Mouse (Mus musculus): ENCODE measurements around the gene Olfr51. TPM values are rescaled to one million over a fixed set of nuclear protein-coding genes. Genes with fewer than 3 reads are reported as not detected.
"Not testable (repeated sequence)": the region's sequence is repeated elsewhere in the genome, so short reads cannot be mapped to it uniquely, and the experiment has no call there.

Gene Olfr51
- polyA plus RNA-seq, 1 experiment from 2014 or later: not detected

- WGBS: 37% methylated on average over 1 of the region's 1 CpGs
- ATAC-seq: no peak
- no peak for TF ChIP-seq CTCF (IDR thresholded peaks at IDR 0.05)
- TF ChIP-seq EP300 (IDR thresholded peaks at IDR 0.05): no peak
Measured at GRCm38 (mm10) chr11:51013936-51014335, 10.5 kb downstream of the Olfr51 start, which contains the start of gene Olfr54. Gene Olfr54 (plus strand): TSS chr11:51014236.

GRCm38 (mm10) chr11:51016341-51016740 is 12.9 kb downstream of the Olfr51 start:
- Histone ChIP-seq H3K4me1 (ENCODE audit: insufficient read depth, low read depth, low read length) (no peaks in the 10 kb centered on the region), H3K27ac (ENCODE audit: low read length) (no peak overlapping the region), H3K36me3 (ENCODE audit: insufficient read depth, low read length) (no peaks in the 10 kb centered on the region), H3K27me3 (replicated peaks; ENCODE audit: insufficient read depth, low read length) (no peaks in the 10 kb centered on the region), H3K9me3 (ENCODE audit: low read length) (no peaks in the 10 kb centered on the region), H3K9ac (replicated peaks; ENCODE audit: low read depth) (no peak overlapping the region), H3K4me3 (ENCODE audit: low read depth, low read length) (no peak overlapping the region), H3K4me2 (replicated peaks; ENCODE audit: low read depth, low read length) (no peak overlapping the region)
- no peak for ATAC-seq
- no peak for DNase-seq (ENCODE audit: low spot score)
- 52% methylated on average over 2 of the region's 2 CpGs for WGBS
- TF ChIP-seq CTCF (IDR thresholded peaks at IDR 0.05) (no peak), EP300 (IDR thresholded peaks at IDR 0.05) (no peak)

More at GRCm38 (mm10) chr11:51013936-51014335, 10.5 kb downstream of the Olfr51 start, which contains the start of gene Olfr54:
- no peak within 1 kb of the TSS for H3K4me3 ChIP-seq (ENCODE audit: low read depth, low read length)
- no peak for DNase-seq (ENCODE audit: low spot score)
- H3K9me3 ChIP-seq (ENCODE audit: low read length): no peaks in the 10 kb centered on the region
- H3K9ac ChIP-seq (replicated peaks; ENCODE audit: low read depth): no peak within 1 kb of the TSS
- no peaks in the 10 kb centered on the region for H3K36me3 ChIP-seq (ENCODE audit: insufficient read depth, low read length)
- no peaks in the 10 kb centered on the region for H3K27me3 ChIP-seq (replicated peaks; ENCODE audit: insufficient read depth, low read length)
- no peaks in the 10 kb centered on the region for H3K4me1 ChIP-seq (ENCODE audit: insufficient read depth, low read depth, low read length)
- no peak within 1 kb of the TSS for H3K4me2 ChIP-seq (replicated peaks; ENCODE audit: low read depth, low read length)
- no peak within 1 kb of the TSS for H3K27ac ChIP-seq (ENCODE audit: low read length)

- DNase-seq (ENCODE audit: low spot score); H3K9me3 ChIP-seq (ENCODE audit: low read length); H3K9ac ChIP-seq (replicated peaks; ENCODE audit: low read depth); H3K4me1 ChIP-seq (ENCODE audit: insufficient read depth, low read depth, low read length); H3K4me3 ChIP-seq (ENCODE audit: low read depth, low read length); H3K36me3 ChIP-seq (ENCODE audit: insufficient read depth, low read length); H3K4me2 ChIP-seq (replicated peaks; ENCODE audit: low read depth, low read length); H3K27ac ChIP-seq (ENCODE audit: low read length); ATAC-seq; H3K27me3 ChIP-seq (replicated peaks; ENCODE audit: insufficient read depth, low read length): not testable (repeated sequence)
- 90% methylated on average over 10 of the region's 11 CpGs for WGBS
Measured at GRCm38 (mm10) chr11:51026811-51027210, 23.4 kb downstream of the Olfr51 start.

GRCm38 (mm10) chr11:51029381-51029780 is 26.0 kb downstream of the Olfr51 start:
- not testable (repeated sequence) for H3K4me3 ChIP-seq (ENCODE audit: low read depth, low read length); H3K27ac ChIP-seq (ENCODE audit: low read length); H3K4me1 ChIP-seq (ENCODE audit: insufficient read depth, low read depth, low read length); H3K9ac ChIP-seq (replicated peaks; ENCODE audit: low read depth); DNase-seq (ENCODE audit: low spot score); ATAC-seq; H3K36me3 ChIP-seq (ENCODE audit: insufficient read depth, low read length); H3K4me2 ChIP-seq (replicated peaks; ENCODE audit: low read depth, low read length); H3K9me3 ChIP-seq (ENCODE audit: low read length); H3K27me3 ChIP-seq (replicated peaks; ENCODE audit: insufficient read depth, low read length)
- 72% methylated on average over 8 of the region's 8 CpGs for WGBS

GRCm38 (mm10) chr11:51030225-51030624 is 26.8 kb downstream of the Olfr51 start:
- Histone ChIP-seq H3K4me2 (replicated peaks; ENCODE audit: low read depth, low read length) (no peak overlapping the region), H3K27me3 (replicated peaks; ENCODE audit: insufficient read depth, low read length) (no peaks in the 10 kb centered on the region), H3K36me3 (ENCODE audit: insufficient read depth, low read length) (no peaks in the 10 kb centered on the region), H3K4me1 (ENCODE audit: insufficient read depth, low read depth, low read length) (no peaks in the 10 kb centered on the region), H3K4me3 (ENCODE audit: low read depth, low read length) (no peak overlapping the region), H3K9ac (replicated peaks; ENCODE audit: low read depth) (no peak overlapping the region), H3K9me3 (ENCODE audit: low read length) (no peaks in the 10 kb centered on the region), H3K27ac (ENCODE audit: low read length) (no peak overlapping the region)
- TF ChIP-seq EP300 (IDR thresholded peaks at IDR 0.05) (no peak), CTCF (IDR thresholded peaks at IDR 0.05) (no peak)
- DNase-seq (ENCODE audit: low spot score) (no peak), ATAC-seq (no peak)
- 71% methylated on average over 2 of the region's 2 CpGs for WGBS

- H3K4me2 ChIP-seq (replicated peaks; ENCODE audit: low read depth, low read length): no peak overlapping the region
- DNase-seq (ENCODE audit: low spot score) (peak; percentile 30), ATAC-seq (no peak)
- H3K27me3 ChIP-seq (replicated peaks; ENCODE audit: insufficient read depth, low read length): no peaks in the 10 kb centered on the region
- H3K27ac ChIP-seq (ENCODE audit: low read length): no peak overlapping the region
- H3K9ac ChIP-seq (replicated peaks; ENCODE audit: low read depth): no peak overlapping the region
- no peak overlapping the region for H3K4me3 ChIP-seq (ENCODE audit: low read depth, low read length)
- TF ChIP-seq CTCF (IDR thresholded peaks at IDR 0.05) (peak; percentile 87), EP300 (IDR thresholded peaks at IDR 0.05) (no peak)
- H3K36me3 ChIP-seq (ENCODE audit: insufficient read depth, low read length): no peaks in the 10 kb centered on the region
- H3K4me1 ChIP-seq (ENCODE audit: insufficient read depth, low read depth, low read length): no peaks in the 10 kb centered on the region
- no peaks in the 10 kb centered on the region for H3K9me3 ChIP-seq (ENCODE audit: low read length)
- WGBS: 20% methylated on average over 1 of the region's 1 CpGs
Measured at GRCm38 (mm10) chr11:51032851-51033250, 29.5 kb downstream of the Olfr51 start.

DNA sequence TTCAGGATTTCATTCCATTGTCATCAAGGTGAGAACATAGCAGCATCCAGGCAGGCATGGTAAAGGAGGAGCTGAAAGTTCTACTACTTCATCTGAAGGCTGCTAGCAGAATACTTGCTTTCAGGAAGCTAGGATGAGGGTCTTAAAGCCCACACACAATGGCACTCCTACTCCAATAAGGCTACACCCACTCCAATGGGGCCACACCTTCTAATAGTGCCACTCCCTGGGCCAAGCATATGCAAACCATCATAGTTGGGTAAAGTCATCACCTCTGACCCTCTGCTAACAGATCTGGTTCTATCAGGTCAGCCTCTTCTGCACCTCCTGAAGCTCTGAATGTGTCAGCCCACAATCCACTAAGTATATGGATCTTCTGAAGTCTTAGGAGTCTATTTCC is 30.7 kb downstream of the Olfr51 start:
- not testable (repeated sequence) for H3K27ac ChIP-seq (ENCODE audit: low read length); H3K4me1 ChIP-seq (ENCODE audit: insufficient read depth, low read depth, low read length); ATAC-seq; H3K9me3 ChIP-seq (ENCODE audit: low read length); H3K4me2 ChIP-seq (replicated peaks; ENCODE audit: low read depth, low read length); H3K4me3 ChIP-seq (ENCODE audit: low read depth, low read length); H3K36me3 ChIP-seq (ENCODE audit: insufficient read depth, low read length); H3K27me3 ChIP-seq (replicated peaks; ENCODE audit: insufficient read depth, low read length); DNase-seq (ENCODE audit: low spot score); H3K9ac ChIP-seq (replicated peaks; ENCODE audit: low read depth)
